Mouse (Mus musculus): ENCODE measurements around the gene Dao.

Dao gene

DNA sequence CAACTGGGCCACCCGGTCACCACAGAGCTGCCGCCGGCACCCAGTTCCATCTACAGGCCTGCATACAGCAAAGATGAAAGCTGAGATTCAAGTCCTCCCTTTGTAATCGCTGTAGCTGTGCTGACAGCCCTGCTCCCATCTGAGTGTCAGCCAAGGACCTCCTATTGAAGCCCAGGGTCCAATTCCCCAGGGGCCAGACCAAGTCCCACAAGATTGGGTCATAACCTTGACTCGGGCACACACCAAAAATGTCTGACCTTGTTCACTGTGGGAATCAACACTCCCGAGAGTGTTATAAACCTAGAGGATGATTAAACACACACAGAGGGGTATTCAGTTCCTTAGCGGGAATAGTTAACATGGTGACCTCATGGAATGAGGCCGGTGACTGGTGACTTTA lies 21.7 kb upstream of the Dao start:
- ATAC-seq (ENCODE audit: insufficient number of reproducible peaks, low FRiP score, low TSS enrichment), result no peak

DNA sequence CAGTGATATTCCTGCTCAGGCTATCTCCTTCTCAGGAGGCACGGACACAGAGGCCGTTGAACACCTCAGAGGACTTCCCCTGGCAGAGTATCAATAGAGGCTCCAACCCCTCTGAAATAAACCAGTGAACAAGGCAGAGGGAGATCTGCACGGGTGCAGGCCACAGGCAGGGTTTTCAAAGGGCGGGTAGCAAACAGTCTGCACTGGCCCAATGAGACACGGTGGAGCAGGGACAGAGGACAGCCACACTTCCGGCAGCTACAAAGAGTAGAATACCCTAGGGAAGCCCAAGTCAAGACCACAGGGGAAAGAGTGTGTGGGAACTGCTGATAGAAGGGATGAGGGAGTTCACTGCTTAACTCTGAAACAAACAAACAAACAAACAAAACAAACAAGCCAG lies 20.0 kb upstream of the Dao start:
- no peak for ATAC-seq (ENCODE audit: insufficient number of reproducible peaks, low FRiP score, low TSS enrichment)

DNA sequence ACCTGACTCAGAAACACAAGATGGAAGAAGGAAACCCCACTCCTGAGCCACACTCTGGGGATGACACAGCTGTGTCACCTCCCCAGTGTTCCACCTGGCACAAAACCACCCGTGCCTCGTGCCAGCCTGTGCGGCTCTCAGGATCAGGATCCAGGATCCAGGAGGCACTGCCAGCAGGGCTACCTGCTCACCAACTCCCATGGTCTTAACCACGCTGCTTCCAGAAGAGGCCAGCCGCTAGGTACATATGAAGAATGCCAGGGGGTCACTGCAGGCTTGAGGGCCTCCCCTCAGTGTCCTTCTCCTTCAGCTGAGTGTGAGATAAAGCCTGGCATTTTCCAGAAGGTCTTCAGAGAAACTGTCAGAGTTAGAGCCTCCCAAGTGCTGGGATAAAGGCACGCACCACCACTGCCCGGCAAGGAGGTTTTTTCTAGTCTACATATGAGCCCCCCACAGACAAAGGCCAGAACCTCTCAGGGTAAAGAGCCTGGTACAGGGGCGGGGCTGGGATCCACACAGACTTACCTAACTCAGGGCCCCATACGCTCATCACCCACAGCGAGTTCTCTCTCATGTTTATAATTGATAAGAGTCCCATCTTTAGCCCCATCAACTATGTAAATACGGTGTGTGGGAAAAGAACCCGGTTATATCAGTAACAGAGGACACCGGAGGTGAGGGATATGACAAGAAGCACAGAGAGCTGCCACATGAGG lies 19.3 kb upstream of the Dao start:
- no peak for ATAC-seq (ENCODE audit: insufficient number of reproducible peaks, low FRiP score, low TSS enrichment)

DNA sequence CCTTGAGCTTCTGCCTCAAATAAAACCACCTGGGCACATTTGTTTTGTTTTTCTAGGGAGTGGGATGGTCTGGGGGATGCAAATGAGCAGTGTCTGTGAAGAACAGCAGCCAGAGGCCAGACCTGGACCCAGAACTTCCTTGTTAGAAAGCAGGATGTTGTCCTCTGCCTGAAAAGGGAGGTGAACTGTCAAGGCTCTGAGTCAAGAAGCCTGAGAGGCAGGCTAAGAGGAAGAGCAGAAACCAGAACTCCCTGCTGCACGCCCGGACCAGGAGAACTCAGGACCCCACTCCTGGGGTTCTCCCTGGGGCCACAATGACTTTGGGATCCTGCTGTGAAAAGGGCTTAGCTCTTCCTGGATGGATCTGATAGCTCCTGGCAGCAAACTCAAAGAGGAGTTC lies 17.8 kb upstream of the Dao start:
- ATAC-seq (ENCODE audit: insufficient number of reproducible peaks, low FRiP score, low TSS enrichment), result no peak

DNA sequence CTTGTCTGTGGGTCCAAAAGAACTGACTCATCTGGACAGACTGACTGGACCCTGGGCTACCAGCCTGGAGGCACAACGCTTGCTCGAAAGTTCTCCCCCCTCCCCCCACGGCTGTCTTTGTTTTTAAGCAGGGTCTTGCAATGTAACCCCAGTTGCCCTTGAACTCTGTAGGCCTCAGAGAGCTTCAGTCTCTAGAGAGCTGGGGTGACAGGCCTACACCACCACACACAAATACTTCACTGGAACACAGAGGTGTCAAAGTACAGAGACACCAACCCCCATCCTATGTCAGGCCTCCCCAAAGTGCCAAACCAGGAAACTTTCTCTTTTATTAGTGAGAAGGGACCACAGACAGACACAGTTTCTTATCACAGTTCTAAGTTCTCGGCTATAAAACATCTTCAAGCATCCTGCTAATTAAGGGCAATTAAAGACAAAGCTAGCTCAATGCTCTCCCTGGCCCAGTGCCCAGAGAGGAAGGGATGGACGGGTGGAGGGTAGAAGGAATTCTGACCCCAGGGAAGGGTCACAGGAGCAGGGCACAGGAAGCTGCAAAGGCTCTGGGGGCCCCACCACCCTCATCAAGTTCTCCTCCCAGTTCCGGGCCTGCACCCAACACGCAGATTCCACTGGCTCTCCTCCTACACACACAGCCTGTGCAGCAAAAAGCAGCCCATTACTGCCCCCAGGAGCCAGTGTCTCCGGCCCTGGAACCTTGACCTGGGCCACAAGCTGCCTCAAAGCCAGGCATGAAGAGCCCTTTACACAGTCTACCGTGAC lies 17.1 kb upstream of the Dao start:
- no peak for ATAC-seq (ENCODE audit: insufficient number of reproducible peaks, low FRiP score, low TSS enrichment)

DNA sequence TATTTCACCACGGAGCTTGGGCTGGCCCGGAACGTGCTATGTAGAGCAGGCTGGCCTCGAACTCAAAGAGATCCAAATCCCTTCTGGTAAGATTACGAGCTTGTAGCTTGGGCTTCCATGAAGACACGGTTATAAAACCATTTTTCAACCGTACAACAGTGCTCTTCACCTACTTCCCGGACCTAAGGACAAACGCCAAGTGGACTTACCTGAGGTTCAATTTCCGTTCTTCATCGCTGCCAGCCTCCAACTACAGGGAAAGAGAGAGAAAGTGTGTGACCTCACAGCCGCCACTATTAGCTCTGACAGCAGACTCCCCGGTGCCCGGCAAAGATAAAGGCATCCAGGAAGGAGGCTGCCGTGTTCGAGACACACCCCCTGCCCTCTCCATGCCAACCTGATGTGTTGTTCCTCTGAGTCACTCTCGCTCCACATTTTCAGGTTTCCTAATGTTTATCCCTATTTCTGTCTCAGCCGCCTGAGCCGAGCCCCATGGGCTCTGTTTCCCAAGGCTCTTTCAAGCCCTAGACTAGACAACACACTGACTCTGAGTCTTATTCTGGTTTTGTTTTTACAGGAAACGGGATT lies 14.0 kb upstream of the Dao start:
- no peak for ATAC-seq (ENCODE audit: insufficient number of reproducible peaks, low FRiP score, low TSS enrichment)

DNA sequence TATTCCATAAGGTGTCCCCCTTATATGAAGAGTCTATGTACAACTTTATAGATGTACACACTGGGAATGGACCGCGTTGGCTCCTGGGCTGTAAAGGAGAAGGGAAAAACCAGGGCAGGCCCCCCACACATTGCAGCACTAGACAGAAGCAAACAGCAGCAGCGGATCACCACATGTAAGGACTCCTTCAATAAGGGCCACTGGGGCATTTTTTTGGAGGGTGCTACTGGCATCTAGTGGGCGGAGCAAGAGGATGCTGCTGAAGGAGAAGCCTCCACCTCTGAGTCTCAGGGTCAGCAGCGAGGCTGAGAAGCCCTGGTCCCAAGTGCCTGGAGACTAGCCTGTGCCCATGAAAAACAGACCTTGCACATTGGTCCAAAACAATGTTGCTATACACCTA lies 12.9 kb upstream of the Dao start:
- ATAC-seq (ENCODE audit: insufficient number of reproducible peaks, low FRiP score, low TSS enrichment), result no peak

DNA sequence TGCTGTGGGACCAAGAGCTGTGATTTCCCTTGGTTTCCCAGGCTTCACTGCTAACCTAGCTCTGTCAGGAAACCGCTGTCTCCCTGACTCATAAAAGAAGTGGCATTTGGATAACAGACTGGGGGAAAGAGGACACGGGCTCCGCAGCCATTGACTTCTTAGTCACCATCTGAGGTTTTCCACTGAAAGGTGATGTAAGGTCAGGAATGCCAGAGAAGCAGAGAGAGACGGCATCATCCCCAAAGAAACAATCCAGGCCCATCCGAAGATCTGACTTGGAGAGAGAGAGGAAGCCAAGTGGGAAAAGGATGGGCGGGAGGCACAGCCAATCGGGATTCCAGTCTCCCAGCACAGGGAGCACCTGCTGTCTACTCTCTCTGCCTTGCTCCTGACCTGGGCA lies 12.4 kb upstream of the Dao start:
- no peak for ATAC-seq (ENCODE audit: insufficient number of reproducible peaks, low FRiP score, low TSS enrichment)

DNA sequence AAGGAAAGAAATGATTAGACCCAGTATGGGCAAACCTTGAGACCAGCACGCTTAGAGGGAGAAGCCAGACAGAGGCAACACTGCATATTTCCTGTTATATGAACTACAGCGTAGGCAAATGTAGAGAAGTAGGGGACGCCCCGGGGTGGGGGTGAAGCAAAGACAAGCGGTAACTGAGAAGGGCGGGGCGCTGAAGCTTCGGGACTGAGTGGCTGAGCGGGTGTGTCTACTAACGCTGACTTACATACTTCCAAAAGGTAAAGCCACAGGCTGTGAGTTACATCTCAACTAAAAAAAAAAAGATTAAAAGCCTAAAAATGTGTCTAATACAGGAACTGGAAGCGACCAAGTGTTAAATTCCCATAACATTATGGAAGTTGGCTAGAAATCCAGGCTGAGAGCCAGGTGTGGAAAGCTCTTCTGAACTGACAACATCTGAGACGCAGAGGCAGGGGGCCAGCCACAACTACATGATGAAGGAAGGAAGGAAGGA lies 11.1 kb upstream of the Dao start:
- no peak for ATAC-seq (ENCODE audit: insufficient number of reproducible peaks, low FRiP score, low TSS enrichment)

DNA sequence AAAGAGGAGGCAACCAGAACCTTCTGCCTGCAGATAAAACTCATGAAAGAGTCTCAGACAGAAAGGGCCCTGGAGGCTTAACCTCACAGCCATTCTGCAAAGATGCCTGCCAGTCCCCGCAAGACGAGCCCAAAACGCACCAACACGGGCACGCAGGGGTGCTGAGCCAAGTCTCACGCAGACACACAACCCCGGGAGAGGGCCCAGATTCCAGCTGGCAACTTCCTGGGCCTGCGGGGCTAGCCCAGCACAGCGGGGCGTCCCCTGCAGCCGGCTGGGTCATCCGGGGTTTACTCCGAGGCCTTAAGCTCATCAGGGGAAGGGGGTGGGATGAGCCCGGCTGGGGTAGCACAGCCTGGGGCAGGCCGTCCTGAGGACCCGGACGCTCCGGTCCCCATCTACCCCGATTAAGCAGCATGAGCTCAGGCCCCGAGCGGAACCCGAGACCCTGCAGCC lies 10.4 kb upstream of the Dao start:
- peak; percentile 27; the same call in 1 of the 2 replicates for ATAC-seq (ENCODE audit: insufficient number of reproducible peaks, low FRiP score, low TSS enrichment)

DNA sequence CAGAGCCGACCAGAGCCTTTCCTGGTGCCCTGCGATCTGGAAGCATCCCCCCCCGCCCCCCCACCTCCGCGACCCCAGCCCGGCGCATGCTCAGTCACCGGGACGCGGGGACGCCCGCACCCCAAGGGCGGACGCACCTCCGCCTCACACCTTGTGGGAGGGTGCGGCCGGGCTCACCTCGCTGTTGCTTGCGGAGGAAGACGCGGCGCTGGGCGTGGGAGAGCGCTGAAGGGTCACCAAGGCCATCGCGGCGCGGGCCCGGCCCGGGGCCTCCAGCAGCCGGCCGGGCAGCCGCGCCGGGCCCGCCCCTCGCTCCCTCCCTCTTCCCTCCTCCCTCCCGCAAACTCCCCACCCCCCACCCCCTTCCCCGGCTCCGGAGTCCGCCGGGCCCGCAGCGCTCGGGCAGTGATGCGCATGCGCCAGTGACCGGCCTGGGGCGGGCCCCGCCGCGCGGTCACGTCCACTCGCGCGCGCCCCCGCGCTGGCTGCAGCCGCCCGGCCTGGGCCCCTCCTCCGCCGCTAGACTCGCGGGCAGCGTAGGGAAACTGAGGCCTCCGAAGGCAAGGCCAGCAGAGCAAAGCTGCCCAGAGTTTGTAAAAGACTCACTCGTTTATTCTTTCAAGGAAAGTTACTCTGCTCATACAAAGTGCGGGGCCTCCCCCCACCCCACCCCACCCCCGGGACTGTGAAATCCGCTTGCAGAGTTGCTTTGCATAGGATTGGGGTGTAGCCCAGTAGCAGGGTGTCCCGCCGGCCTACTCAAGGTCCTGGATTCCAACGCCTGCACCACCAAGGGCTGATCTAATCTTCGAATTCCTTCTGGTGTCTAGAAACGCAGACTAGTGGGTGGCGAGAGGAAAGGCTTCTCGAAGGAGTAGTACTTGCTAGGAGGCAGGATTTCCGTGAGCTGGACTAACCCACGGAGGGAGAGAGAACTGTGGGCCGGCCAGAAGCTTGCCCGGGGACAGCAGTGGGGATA lies 9.7 kb upstream of the Dao start, which contains the start of gene Ssh1:
Gene Ssh1 (minus strand): TSS at position 408 of the 979 bp plus-strand sequence.
- ATAC-seq (ENCODE audit: insufficient number of reproducible peaks, low FRiP score, low TSS enrichment), result peak; percentile 61; the same call in 1 of the 2 replicates

DNA sequence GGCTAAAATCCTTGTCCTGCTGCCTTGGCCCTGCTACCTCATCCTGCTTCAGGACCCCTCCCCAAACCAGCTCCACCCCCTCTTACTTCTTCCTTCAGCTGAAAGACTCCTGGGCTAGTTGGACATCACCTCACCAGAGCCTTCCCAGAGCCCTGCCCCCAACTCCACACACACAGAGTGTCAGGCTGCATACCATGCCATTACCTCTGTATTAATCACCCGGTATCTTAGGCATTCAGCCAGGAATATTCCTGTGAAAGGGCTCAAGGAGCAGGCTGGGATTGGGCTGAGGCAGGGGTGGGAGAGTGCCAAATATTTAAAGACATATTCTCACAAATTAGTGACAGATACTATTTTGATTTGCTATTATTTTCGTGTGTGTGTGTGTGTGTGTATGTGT lies 7.0 kb upstream of the Dao start:
- ATAC-seq (ENCODE audit: insufficient number of reproducible peaks, low FRiP score, low TSS enrichment), result no peak

DNA sequence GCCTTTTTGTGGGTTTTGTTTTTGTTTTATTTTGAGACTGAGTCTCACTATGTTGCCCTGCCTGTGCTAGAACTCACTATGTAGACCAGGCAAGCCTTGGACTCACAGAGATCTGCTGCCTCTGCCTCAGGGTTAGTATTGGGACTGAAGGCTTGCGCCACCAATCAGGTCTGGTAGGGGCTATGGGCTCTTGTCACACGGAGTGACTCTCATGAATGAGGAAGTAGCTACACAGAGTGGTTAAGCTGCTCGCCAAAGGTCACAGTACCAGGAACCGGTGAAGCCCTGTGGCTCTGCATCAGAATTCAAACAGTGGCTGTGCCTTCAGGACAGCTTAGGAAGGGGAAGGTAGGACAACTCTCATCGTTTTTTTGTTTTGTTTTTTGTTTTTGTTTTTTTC lies 4.1 kb upstream of the Dao start:
- no peak for ATAC-seq (ENCODE audit: insufficient number of reproducible peaks, low FRiP score, low TSS enrichment)

DNA sequence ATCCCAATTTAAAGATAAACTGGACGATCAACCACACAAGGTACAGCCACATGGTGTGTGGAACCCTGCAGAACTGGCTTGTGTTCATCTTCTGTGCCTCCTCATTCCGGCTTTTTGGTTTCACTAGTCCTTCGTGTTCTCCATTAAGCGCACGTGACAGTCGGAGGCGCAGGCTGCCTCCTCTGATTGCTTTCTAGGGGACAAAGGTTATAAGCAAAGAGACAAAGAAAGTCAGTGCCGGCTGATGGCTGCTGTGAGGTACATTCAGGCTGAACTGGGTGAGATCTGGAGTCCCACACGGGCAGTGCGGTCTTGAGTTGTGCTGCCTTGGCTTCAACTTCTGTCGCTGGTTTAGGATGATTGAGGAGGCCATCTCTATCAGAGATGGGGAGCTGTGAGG lies 1.1 kb downstream of the Dao start:
- no peak for ATAC-seq (ENCODE audit: insufficient number of reproducible peaks, low FRiP score, low TSS enrichment)

DNA sequence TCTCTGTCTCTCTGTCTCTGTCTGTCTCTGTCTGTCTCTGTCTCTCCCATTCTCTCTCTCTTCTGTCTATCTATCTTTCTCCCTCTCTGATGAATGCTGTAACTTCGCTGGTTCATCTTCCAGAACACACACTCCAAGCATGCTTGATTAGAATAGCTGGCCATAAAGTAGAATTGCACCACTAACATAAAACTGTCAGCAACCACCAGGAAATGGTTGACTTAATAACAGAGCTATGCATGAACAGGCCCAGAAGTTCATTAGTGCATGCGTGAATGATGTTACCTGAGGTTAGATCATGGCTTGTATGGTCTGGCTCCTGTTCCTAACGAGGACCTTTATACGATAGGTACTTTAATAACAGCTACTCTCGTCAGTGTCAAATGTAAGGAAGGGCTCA lies 1.6 kb downstream of the Dao start:
- ATAC-seq (ENCODE audit: insufficient number of reproducible peaks, low FRiP score, low TSS enrichment), result no peak

DNA sequence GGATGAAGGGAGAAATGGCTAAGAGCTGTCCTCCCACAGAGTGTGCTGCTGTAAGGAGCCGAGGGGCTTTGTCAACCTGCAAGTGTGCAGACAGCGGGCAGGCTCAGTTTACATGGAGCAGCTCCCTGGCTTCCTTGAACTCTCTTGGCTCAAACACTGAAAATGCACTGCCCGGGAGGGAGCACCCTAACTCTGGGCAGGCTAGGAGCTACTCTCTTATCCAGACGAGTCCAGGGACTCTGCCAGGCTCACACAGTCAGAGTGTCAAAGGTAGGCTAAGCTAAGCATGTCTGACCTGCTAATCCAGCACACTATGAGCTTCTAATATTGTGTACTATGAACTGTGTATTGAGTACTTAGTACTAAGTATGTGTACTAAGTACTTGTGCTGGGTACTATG lies 3.5 kb downstream of the Dao start:
- ATAC-seq (ENCODE audit: insufficient number of reproducible peaks, low FRiP score, low TSS enrichment), result no peak

DNA sequence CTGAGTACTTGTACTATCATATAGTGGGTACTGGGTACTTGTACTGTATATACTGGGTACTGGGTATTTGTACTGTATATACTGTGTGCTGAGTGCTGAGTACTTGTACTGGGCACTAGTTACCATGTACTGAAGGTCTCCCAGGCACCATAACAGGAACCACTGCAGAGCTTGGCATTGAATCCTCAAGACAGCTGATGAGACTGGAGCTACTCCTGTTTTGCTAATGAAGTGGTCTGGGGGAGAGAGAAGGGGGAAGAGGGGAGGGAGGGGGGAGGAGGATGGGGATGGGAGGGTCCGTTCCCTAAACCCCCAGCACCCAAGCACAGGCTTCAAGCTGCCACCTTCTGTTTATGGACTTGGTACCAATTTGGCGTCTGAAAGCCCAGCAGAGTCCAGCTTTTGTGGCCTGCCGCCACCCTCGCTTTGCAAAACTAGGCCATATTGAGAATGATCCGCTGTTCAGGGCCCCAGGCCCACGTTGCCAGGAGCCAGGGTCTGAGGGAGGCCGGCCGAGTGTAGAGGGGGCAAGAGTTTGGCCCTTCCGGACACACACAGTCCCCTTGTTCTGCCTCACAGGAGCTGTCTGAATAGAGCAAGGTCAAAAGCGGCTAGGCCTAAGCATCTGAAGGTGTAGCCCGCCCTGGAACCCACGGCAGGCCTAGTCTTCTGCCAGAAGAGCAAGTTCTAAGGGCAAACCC lies 4.4 kb downstream of the Dao start:
- ATAC-seq (ENCODE audit: insufficient number of reproducible peaks, low FRiP score, low TSS enrichment), result no peak

DNA sequence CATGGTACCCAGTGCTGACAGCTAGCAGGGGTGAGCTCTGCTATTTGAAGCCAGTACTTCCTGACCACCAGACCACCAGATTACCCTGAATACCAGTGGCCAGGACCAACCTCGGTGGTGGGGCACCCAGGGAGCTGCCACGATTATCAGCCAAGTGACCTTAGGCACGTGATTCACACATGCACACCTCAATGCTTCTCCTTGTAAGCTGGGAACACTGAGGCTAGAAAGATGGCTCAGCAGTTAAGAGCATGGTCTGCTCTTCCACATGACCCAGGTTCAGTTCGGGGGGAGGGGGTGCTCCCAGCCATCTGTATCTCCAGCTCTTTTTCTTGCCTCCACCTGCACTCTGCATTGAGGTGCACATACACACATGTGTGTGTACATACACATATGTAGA lies 5.5 kb downstream of the Dao start:
- no peak for ATAC-seq (ENCODE audit: insufficient number of reproducible peaks, low FRiP score, low TSS enrichment)

DNA sequence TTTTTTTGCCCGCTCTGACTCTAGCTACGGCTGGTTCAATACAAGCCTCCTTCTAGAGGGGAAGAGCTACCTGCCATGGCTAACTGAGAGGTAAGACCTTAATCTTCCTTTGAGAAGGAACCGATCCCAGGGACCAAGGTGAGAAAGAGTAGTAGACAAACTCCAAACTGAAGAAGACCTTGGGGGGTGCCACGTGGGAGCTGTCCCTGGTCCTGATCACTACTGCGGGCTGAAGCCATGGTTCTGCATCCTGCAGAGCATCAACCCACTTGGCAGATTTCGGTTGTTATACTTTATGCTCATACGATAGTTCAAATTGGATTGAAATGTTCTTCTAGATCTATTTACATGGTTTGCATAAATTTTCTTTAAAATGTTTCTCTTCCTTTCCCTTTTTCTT lies 11.6 kb downstream of the Dao start:
- no peak for ATAC-seq (ENCODE audit: insufficient number of reproducible peaks, low FRiP score, low TSS enrichment)

DNA sequence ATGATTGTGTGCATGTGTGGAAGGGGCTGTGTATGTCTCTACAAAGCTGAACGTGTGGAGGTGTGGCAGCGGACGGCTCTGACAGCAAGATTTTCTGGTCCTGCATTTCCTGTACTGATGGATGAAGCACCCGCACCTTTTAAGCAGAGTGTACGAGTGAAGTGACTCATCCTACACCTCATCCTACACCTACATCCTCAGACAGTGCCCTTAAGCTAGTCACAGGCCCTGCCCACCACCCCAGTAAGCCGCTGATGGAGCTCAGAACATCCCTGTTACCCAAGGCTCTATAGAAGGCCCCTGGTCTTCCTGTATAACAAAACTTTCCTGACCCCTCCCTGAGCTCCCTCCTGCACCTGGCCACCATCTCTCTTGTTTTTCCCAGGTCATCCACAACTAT lies 20.9 kb downstream of the Dao start:
- ATAC-seq (ENCODE audit: insufficient number of reproducible peaks, low FRiP score, low TSS enrichment), result no peak
